Mouse (Mus musculus) C2C12 (cell line): Measurements from ENCODE around the gene Inpp5d. TPM values are rescaled to one million over a fixed set of nuclear protein-coding genes. Genes with fewer than 3 reads are reported as not detected.

Experiments used
- H3K27me3 ChIP-seq: one replicate; pipeline ENCODE4 v1.6.1; 2011; ENCODE audit not compliant: control insufficient read depth, insufficient read depth, insufficient read length
- H3K36me3 ChIP-seq: one replicate; pipeline ENCODE4 v1.6.1; 2011; ENCODE audit not compliant: control insufficient read depth, insufficient read depth
- H3K4me3 ChIP-seq: one replicate; pipeline ENCODE4 v1.5.1; 2011; ENCODE audit warnings: mild to moderate bottlenecking, control low read depth; ENCODE audit not compliant: poor library complexity, insufficient read depth, severe bottlenecking
- H3K79me2 ChIP-seq: one replicate; pipeline ENCODE4 v1.6.1; 2011; ENCODE audit not compliant: control insufficient read depth, insufficient read depth
- H3K79me3 ChIP-seq: one replicate; pipeline ENCODE4 v1.6.1; 2011; ENCODE audit warnings: low read depth, control low read depth
- H3ac ChIP-seq: one replicate; pipeline ENCODE3; 2011; ENCODE audit warnings: low read depth; ENCODE audit not compliant: control insufficient read depth, insufficient read length
- CEBPB ChIP-seq: IDR thresholded peaks from one replicate; pipeline ENCODE4 v1.6.1; 2011; ENCODE audit warnings: low read depth, mild to moderate bottlenecking, control low read depth, moderate library complexity
- CTCF ChIP-seq: IDR thresholded peaks from one replicate; pipeline ENCODE4 v1.5.1; 2011; ENCODE audit not compliant: control insufficient read depth, insufficient read depth, insufficient read length
- FOSL1 ChIP-seq: IDR thresholded peaks from one replicate; pipeline ENCODE4 v1.8.0; 2011; ENCODE audit warnings: mild to moderate bottlenecking, low read length; ENCODE audit not compliant: poor library complexity, insufficient read depth, severe bottlenecking
- MAX ChIP-seq: IDR thresholded peaks from one replicate; pipeline ENCODE4 v1.6.1; 2011; ENCODE audit warnings: mild to moderate bottlenecking, control low read depth
- MYOD1 ChIP-seq: IDR thresholded peaks from one replicate; pipeline ENCODE4 v1.6.1; 2011; ENCODE audit warnings: low read depth; ENCODE audit not compliant: control insufficient read depth, insufficient read length
- MYOG ChIP-seq: IDR thresholded peaks from one replicate; pipeline ENCODE4 v1.6.1; 2011; ENCODE audit not compliant: control insufficient read depth, insufficient read length; ENCODE audit errors: extremely low read depth
- USF1 ChIP-seq: IDR thresholded peaks from one replicate; pipeline ENCODE4 v1.6.1; 2011; ENCODE audit warnings: low read depth, mild to moderate bottlenecking, control low read depth, moderate library complexity
- polyA plus RNA-seq: library from polyadenylated mRNA; unstranded; fragments of >200 nt; fragmentation: generic; extraction: Trizol; gene quantifications from one replicate; pipeline ENCODE4 v1.2.1, GENCODE M21; 2012; ENCODE audit warnings: missing spikeins

The Inpp5d gene
- polyA plus RNA-seq, 1 experiment = 0.06 TPM

DNA sequence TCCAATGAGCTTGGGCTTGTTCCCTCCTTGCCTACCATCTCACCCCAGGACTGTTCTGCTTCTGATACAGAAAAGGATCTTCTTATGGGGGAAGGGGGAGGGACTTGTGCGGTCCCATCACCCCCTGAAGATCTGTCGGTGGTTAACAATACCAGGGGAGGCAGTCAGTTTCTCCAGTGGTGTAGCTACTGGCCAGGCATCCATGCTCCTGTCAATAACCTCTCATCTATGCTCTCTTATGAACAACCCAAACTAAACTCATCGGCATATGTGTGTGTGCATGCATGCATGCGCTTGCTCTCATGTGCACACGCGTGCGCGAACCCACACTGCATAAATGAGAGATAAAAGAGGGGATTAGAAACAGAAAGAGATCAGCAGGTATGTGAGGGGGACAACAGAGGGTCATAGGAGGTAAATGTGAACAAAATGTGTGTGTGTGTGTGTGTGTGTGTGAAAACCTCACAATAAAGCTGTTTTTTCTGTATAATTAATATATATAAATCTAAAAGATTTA is 29.9 kb downstream of the Inpp5d start:
- TF ChIP-seq CEBPB (no peak), MYOD1 (no peak), MAX (no peak), MYOG (no peak), FOSL1 (no peak), CTCF (no peak), USF1 (no peak)
- Histone ChIP-seq H3K79me3 (no peaks in the 10 kb centered on the region), H3K36me3 (no peaks in the 10 kb centered on the region), H3K27me3 (no peaks in the 10 kb centered on the region), H3ac (no peak overlapping the region), H3K4me3 (no peak overlapping the region), H3K79me2 (no peaks in the 10 kb centered on the region)

DNA sequence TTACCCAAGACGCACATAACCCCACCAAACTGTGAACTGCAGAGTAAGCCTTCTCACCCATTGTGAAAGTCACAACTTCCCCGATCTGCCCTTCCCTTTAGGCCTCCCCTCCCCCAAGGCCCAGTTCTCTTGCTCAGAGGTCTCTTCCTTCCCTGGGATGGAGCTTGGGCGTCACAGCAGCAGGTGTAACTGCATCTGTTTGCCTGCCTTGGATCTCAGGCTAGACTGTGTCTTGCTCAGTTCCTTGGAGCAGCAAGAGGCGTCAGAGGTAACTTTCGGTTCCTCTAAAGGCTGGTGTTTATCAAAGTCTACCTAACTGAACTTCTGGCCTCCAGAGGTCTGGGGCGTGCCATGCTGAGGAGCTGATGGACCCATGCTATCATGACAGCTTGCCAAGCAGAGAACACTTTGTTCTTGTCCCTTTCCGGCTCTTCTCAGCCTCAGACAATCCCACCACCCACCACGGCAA is 30.5 kb downstream of the Inpp5d start:
- Histone ChIP-seq H3ac (no peak overlapping the region), H3K4me3 (no peak overlapping the region), H3K79me2 (no peaks in the 10 kb centered on the region), H3K27me3 (no peaks in the 10 kb centered on the region), H3K79me3 (no peaks in the 10 kb centered on the region), H3K36me3 (no peaks in the 10 kb centered on the region)
- TF ChIP-seq CEBPB = no peak
- no peak for TF ChIP-seq MYOD1

DNA sequence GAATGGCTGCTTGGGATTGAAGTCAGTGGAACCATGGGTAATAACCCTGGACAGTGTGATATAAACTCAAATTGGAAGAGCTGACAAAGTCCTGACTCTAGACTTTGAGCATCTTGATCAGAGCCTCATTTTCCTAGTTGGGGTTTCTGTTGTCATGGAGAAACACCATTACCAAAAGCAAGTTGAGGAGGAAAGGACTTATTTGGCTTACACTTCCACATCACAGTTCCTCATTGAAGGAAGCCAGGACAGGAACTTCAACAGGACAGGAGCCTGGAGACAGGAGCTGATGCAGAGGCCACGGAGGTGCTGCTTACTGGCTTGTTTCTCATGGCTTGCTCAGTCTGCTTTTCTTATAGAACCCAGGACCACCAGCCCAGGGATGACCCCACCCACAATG is 31.3 kb downstream of the Inpp5d start:
- no peaks in the 10 kb centered on the region for H3K79me2 ChIP-seq
- H3K27me3 ChIP-seq = no peaks in the 10 kb centered on the region
- no peak overlapping the region for H3K4me3 ChIP-seq
- TF ChIP-seq USF1 (no peak), FOSL1 (no peak)
- H3ac ChIP-seq = no peak overlapping the region
- H3K36me3 ChIP-seq = no peaks in the 10 kb centered on the region
- no peaks in the 10 kb centered on the region for H3K79me3 ChIP-seq

DNA sequence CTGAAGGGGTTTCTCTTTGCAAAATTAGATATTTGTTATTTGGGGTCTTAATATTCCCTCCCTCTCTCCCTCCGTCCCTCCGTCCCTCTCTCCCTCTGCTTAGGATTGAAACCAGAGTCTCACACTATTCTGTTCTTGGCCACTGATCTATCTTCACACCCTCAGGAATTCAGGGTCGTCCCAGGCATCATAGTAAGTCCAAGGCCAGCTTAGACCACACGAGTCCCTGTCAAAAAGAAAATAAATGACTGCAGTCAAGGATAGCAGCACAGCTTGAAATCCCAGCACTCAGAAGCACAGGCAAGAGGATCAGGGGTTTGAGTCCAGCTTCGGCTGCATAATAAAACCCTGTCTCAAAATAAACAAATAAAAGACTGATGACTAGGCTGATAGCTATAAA is 35.0 kb downstream of the Inpp5d start:
- no peak overlapping the region for H3K4me3 ChIP-seq
- no peaks in the 10 kb centered on the region for H3K27me3 ChIP-seq
- H3K79me3 ChIP-seq = no peaks in the 10 kb centered on the region
- no peak overlapping the region for H3ac ChIP-seq
- no peaks in the 10 kb centered on the region for H3K79me2 ChIP-seq
- H3K36me3 ChIP-seq = no peaks in the 10 kb centered on the region
- TF ChIP-seq USF1 (no peak), MAX (no peak), CEBPB (no peak), CTCF (no peak), MYOG (no peak), FOSL1 (no peak), MYOD1 (no peak)

DNA sequence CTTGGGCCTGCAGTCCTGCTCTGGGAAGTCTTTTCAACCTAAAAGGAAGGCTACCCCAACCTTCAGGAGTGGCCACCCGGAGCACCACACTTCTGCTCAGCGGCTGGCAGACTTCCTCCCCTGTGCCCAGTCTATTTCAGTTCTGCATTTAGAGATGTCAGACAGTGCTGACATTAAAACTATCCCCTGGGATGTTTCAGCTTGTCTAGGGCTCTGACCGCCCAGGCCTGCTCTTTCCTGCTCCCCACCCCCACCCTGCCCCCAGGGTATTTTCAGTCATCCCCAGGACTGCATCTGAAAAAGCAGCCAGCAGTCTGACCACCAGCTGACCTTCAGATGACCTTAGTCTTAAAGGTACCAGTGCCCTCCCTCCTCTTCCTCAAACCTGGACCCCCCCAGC is 38.0 kb downstream of the Inpp5d start:
- Histone ChIP-seq H3K4me3 (no peak overlapping the region), H3K79me3 (no peaks in the 10 kb centered on the region), H3K79me2 (no peaks in the 10 kb centered on the region), H3K27me3 (no peaks in the 10 kb centered on the region), H3K36me3 (no peaks in the 10 kb centered on the region), H3ac (no peak overlapping the region)
- TF ChIP-seq FOSL1 (no peak), MAX (no peak), USF1 (no peak), CTCF (no peak), MYOG (no peak), MYOD1 (no peak), CEBPB (no peak)

DNA sequence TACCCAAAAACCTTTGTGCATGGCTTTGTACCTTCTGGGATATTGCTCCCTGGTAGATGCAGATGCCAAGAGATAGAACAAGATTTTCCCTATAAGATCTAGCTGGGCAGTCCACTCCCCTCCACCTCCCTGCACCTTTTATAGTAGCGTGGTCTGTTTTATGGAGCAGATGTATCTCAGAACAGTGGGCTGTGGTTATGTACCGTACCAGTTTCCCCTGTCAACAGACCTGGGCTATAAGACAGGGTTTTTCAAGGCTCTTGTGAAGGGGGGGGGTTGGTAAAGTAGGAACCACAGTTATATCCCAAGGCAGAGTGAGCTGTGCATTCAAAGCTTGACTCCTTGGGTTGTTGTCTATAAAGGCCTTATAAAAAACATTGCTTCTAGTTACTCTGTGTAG is 38.4 kb downstream of the Inpp5d start:
- Histone ChIP-seq H3K79me3 (no peaks in the 10 kb centered on the region), H3K27me3 (no peaks in the 10 kb centered on the region), H3ac (no peak overlapping the region), H3K36me3 (no peaks in the 10 kb centered on the region), H3K79me2 (no peaks in the 10 kb centered on the region), H3K4me3 (no peak overlapping the region)
- no peak for TF ChIP-seq CEBPB
- no peak for TF ChIP-seq USF1
- TF ChIP-seq MYOG = no peak
- TF ChIP-seq MAX = no peak
- TF ChIP-seq CTCF = no peak
- TF ChIP-seq MYOD1 = no peak
- no peak for TF ChIP-seq FOSL1
